Mouse (Mus musculus) myocyte (in vitro differentiated cells): ENCODE data around the gene Myo18b.

Source experiments
- CEBPB ChIP-seq: IDR thresholded peaks from 2 replicates; pipeline ENCODE4 v1.6.1; 2011; ENCODE audit warnings: mild to moderate bottlenecking, moderate library complexity; ENCODE audit not compliant: poor library complexity, insufficient read depth, severe bottlenecking
- MAX ChIP-seq: IDR thresholded peaks from one replicate; pipeline ENCODE4 v1.6.1; 2011; ENCODE audit warnings: low read depth, mild to moderate bottlenecking, control low read depth
- MYOD1 ChIP-seq, 3 experiments: IDR thresholded peaks; one replicate each; pipeline ENCODE4 v1.6.1; 2011; ENCODE audit warnings: control low read depth in 2 of 3, low read depth in 2 of 3, mild to moderate bottlenecking in 2 of 3, moderate library complexity in 1 of 3; ENCODE audit not compliant: insufficient read length in 2 of 3, control insufficient read depth in 1 of 3
- POLR2A ChIP-seq: IDR thresholded peaks from one replicate; pipeline ENCODE4 v1.6.1; 2011; ENCODE audit warnings: low read depth, mild to moderate bottlenecking, control low read depth, moderate library complexity; ENCODE audit not compliant: insufficient read length
- POLR2AphosphoS2 ChIP-seq: IDR thresholded peaks from one replicate; pipeline ENCODE4 v1.6.1; 2011; ENCODE audit warnings: low read depth, control low read depth; ENCODE audit not compliant: insufficient read length
- SRF ChIP-seq: IDR thresholded peaks from one replicate; pipeline ENCODE4 v1.6.1; 2011; ENCODE audit warnings: low read depth; ENCODE audit not compliant: control insufficient read depth, insufficient read length
- TCF12 ChIP-seq: IDR thresholded peaks from one replicate; pipeline ENCODE4 v1.6.1; 2011; ENCODE audit warnings: mild to moderate bottlenecking, control low read depth; ENCODE audit not compliant: poor library complexity, insufficient read depth, severe bottlenecking
- TCF3 ChIP-seq: IDR thresholded peaks from one replicate; pipeline ENCODE4 v1.6.1; 2011; ENCODE audit warnings: low read depth, control low read depth; ENCODE audit not compliant: insufficient read length
- USF1 ChIP-seq: IDR thresholded peaks from one replicate; pipeline ENCODE4 v1.6.1; 2011; ENCODE audit warnings: low read depth, mild to moderate bottlenecking, control low read depth, moderate library complexity

- TF ChIP-seq POLR2A, result no peak
- TF ChIP-seq POLR2AphosphoS2, result no peak
- no peak for TF ChIP-seq TCF12
- no peak for TF ChIP-seq MAX
- no peak for TF ChIP-seq MYOD1 (IDR thresholded peaks at IDR 0.05; ENCODE audit: control insufficient read depth in 1 of 3, insufficient read length in 2 of 3, low read depth in 2 of 3)
- TF ChIP-seq USF1, result no peak
- no peak for TF ChIP-seq TCF3
- no peak for TF ChIP-seq CEBPB
- TF ChIP-seq SRF, result no peak
These were observed 44.8 kb downstream of the Myo18b start for GRCm38 (mm10) chr5:112851389-112851788.
